ENCODE assay signal across 2 mouse cellular contexts in genomic region chr2:34736626-34737025, GRCm38 (mm10).
TF ChIP-seq lines count a peak whose summit lies in the region.

No protein-coding gene starts in this region.

TF ChIP-seq in CH12.LX, 34 proteins besides CTCF, POLR2A, EP300 and RAD21:
- peak; percentile 98 for TF ChIP-seq MAFK (IDR thresholded peaks at IDR 0.05; ENCODE audit: insufficient replicate concordance, low read length)
- no peak for TF ChIP-seq USF1 (IDR thresholded peaks at IDR 0.05; ENCODE audit: low read depth, low read length)
- TF ChIP-seq MXI1 (IDR thresholded peaks at IDR 0.05; ENCODE audit: low read depth, low read length), result no peak
- no peak for TF ChIP-seq ZMIZ1 (IDR thresholded peaks at IDR 0.05; ENCODE audit: low read depth, low read length)
- TF ChIP-seq HCFC1 (IDR thresholded peaks at IDR 0.05; ENCODE audit: low read depth, low read length), result no peak
- no peak for TF ChIP-seq CHD2 (IDR thresholded peaks at IDR 0.05; ENCODE audit: low read length)
- no peak for TF ChIP-seq JUN (IDR thresholded peaks at IDR 0.05; ENCODE audit: insufficient read depth, low read depth, low read length)
- TF ChIP-seq ZNF384 (IDR thresholded peaks at IDR 0.05; ENCODE audit: low read depth, low read length), result no peak
- TF ChIP-seq SIN3A (IDR thresholded peaks at IDR 0.05; ENCODE audit: low read length), result no peak

TF ChIP-seq in MEL, 35 proteins besides CTCF, POLR2A, EP300 and RAD21:
- TF ChIP-seq MAFK (IDR thresholded peaks at IDR 0.05; ENCODE audit: borderline replicate concordance, low read depth, low read length) (peak; percentile 97), ETS1 (IDR thresholded peaks at IDR 0.05; ENCODE audit: low read depth, low read length) (no peak), ELF1 (IDR thresholded peaks at IDR 0.05; ENCODE audit: low read depth, low read length) (no peak)
TF ChIP-seq in MEL: peak in this region for 1.
